Mouse (Mus musculus) myocyte (in vitro differentiated cells): ENCODE measurements around the gene Socs7. TPM values are rescaled to one million over a fixed set of nuclear protein-coding genes. Genes with fewer than 3 reads are reported as not detected.
"Not testable (repeated sequence)": the region's sequence is repeated elsewhere in the genome, so short reads cannot be mapped to it uniquely, and the experiment has no call there.

ENCODE experiments used
- H3K27me3 ChIP-seq: one replicate; pipeline ENCODE4 v1.6.1; 2011; ENCODE audit not compliant: control insufficient read depth, insufficient read depth, insufficient read length
- H3K36me3 ChIP-seq: one replicate; pipeline ENCODE4 v1.6.1; 2011; ENCODE audit not compliant: control insufficient read depth, insufficient read depth
- H3K4me2 ChIP-seq: one replicate; pipeline ENCODE4 v1.6.1; 2011; ENCODE audit warnings: low read depth, control low read depth
- H3K4me3 ChIP-seq: one replicate; pipeline ENCODE4 v1.5.1; 2011; ENCODE audit warnings: mild to moderate bottlenecking, control low read depth, moderate library complexity
- H3K79me2 ChIP-seq: one replicate; pipeline ENCODE4 v1.6.1; 2011; ENCODE audit not compliant: control insufficient read depth, insufficient read depth
- H3ac ChIP-seq: one replicate; pipeline ENCODE4 v1.6.1; 2011; ENCODE audit not compliant: control insufficient read depth, insufficient read length
- CEBPB ChIP-seq: IDR thresholded peaks from 2 replicates; pipeline ENCODE4 v1.6.1; 2011; ENCODE audit warnings: mild to moderate bottlenecking, moderate library complexity; ENCODE audit not compliant: poor library complexity, insufficient read depth, severe bottlenecking
- E2F4 ChIP-seq: IDR thresholded peaks from one replicate; pipeline ENCODE4 v1.6.1; 2011; ENCODE audit warnings: mild to moderate bottlenecking, control low read depth, moderate library complexity; ENCODE audit not compliant: insufficient read depth
- MAX ChIP-seq: IDR thresholded peaks from one replicate; pipeline ENCODE4 v1.6.1; 2011; ENCODE audit warnings: low read depth, mild to moderate bottlenecking, control low read depth
- MYOD1 ChIP-seq, 3 experiments: IDR thresholded peaks; one replicate each; pipeline ENCODE4 v1.6.1; 2011; ENCODE audit warnings: control low read depth in 2 of 3, low read depth in 2 of 3, mild to moderate bottlenecking in 2 of 3, moderate library complexity in 1 of 3; ENCODE audit not compliant: insufficient read length in 2 of 3, control insufficient read depth in 1 of 3
- MYOG ChIP-seq, 3 experiments: IDR thresholded peaks; one replicate each; pipeline ENCODE4 v1.6.1; 2011; ENCODE audit warnings: control low read depth in 2 of 3, low read depth in 2 of 3, mild to moderate bottlenecking in 2 of 3; ENCODE audit not compliant: insufficient read length in 2 of 3, control insufficient read depth in 1 of 3, insufficient read depth in 1 of 3
- POLR2A ChIP-seq: IDR thresholded peaks from one replicate; pipeline ENCODE4 v1.6.1; 2011; ENCODE audit warnings: low read depth, mild to moderate bottlenecking, control low read depth, moderate library complexity; ENCODE audit not compliant: insufficient read length
- POLR2AphosphoS2 ChIP-seq: IDR thresholded peaks from one replicate; pipeline ENCODE4 v1.6.1; 2011; ENCODE audit warnings: low read depth, control low read depth; ENCODE audit not compliant: insufficient read length
- REST ChIP-seq: IDR thresholded peaks from one replicate; pipeline ENCODE4 v1.6.1; 2011; ENCODE audit warnings: mild to moderate bottlenecking, control low read depth, moderate library complexity; ENCODE audit not compliant: insufficient read depth, insufficient read length
- SRF ChIP-seq: IDR thresholded peaks from one replicate; pipeline ENCODE4 v1.6.1; 2011; ENCODE audit warnings: low read depth; ENCODE audit not compliant: control insufficient read depth, insufficient read length
- TCF12 ChIP-seq: IDR thresholded peaks from one replicate; pipeline ENCODE4 v1.6.1; 2011; ENCODE audit warnings: mild to moderate bottlenecking, control low read depth; ENCODE audit not compliant: poor library complexity, insufficient read depth, severe bottlenecking
- TCF3 ChIP-seq: IDR thresholded peaks from one replicate; pipeline ENCODE4 v1.6.1; 2011; ENCODE audit warnings: low read depth, control low read depth; ENCODE audit not compliant: insufficient read length
- USF1 ChIP-seq: IDR thresholded peaks from one replicate; pipeline ENCODE4 v1.6.1; 2011; ENCODE audit warnings: low read depth, mild to moderate bottlenecking, control low read depth, moderate library complexity
- polyA plus RNA-seq: library from polyadenylated mRNA; unstranded; fragments of >200 nt; fragmentation: generic; extraction: Trizol; gene quantifications from one replicate; pipeline ENCODE4 v1.2.1, GENCODE M21; 2012; ENCODE audit warnings: missing spikeins

Socs7 gene
- polyA plus RNA-seq, 1 experiment = 19.8 TPM

GRCm38 (mm10) chr11:97350035-97350434, 12.3 kb upstream of the Socs7 start:
- TF ChIP-seq MAX (no peak), MYOG (IDR thresholded peaks at IDR 0.05; ENCODE audit: control insufficient read depth in 1 of 3, insufficient read depth in 1 of 3, insufficient read length in 2 of 3, low read depth in 2 of 3) (peak in 1 of 3 experiments; percentile 7)
- H3K4me3 ChIP-seq = no peak overlapping the region
- H3ac ChIP-seq = no peak overlapping the region
- H3K79me2 ChIP-seq = no peaks in the 10 kb centered on the region
- no peaks in the 10 kb centered on the region for H3K36me3 ChIP-seq
- no peak overlapping the region for H3K4me2 ChIP-seq
- no peaks in the 10 kb centered on the region for H3K27me3 ChIP-seq

GRCm38 (mm10) chr11:97352027-97352684, 10.2 kb upstream of the Socs7 start, which contains the start of gene Gpr179:
TSS of gene Gpr179 (minus strand) at chr11:97352077.
- TF ChIP-seq TCF3 = no peak
- no peak for TF ChIP-seq TCF12
- no peak for TF ChIP-seq E2F4
- TF ChIP-seq MAX = no peak
- TF ChIP-seq POLR2AphosphoS2 = no peak
- TF ChIP-seq SRF = no peak
- no peak for TF ChIP-seq CEBPB
- no peak for TF ChIP-seq REST
- TF ChIP-seq POLR2A = no peak
- TF ChIP-seq USF1 = no peak
- no peak for TF ChIP-seq MYOD1 (IDR thresholded peaks at IDR 0.05; ENCODE audit: control insufficient read depth in 1 of 3, insufficient read length in 2 of 3, low read depth in 2 of 3)
- no peak for TF ChIP-seq MYOG (IDR thresholded peaks at IDR 0.05; ENCODE audit: control insufficient read depth in 1 of 3, insufficient read depth in 1 of 3, insufficient read length in 2 of 3, low read depth in 2 of 3)
- Histone ChIP-seq H3K4me3 (no peak within 1 kb of the TSS), H3K4me2 (no peak within 1 kb of the TSS), H3K79me2 (no peaks in the 10 kb centered on the region), H3K27me3 (no peaks in the 10 kb centered on the region), H3ac (no peak within 1 kb of the TSS), H3K36me3 (no peaks in the 10 kb centered on the region)

GRCm38 (mm10) chr11:97352935-97353597, 9.3 kb upstream of the Socs7 start:
- Histone ChIP-seq H3K79me2 (no peaks in the 10 kb centered on the region), H3K4me2 (no peak overlapping the region), H3K27me3 (no peaks in the 10 kb centered on the region), H3ac (no peak overlapping the region), H3K4me3 (no peak overlapping the region), H3K36me3 (no peaks in the 10 kb centered on the region)
- TF ChIP-seq MAX (no peak), CEBPB (no peak), POLR2A (no peak), TCF3 (no peak), POLR2AphosphoS2 (no peak), MYOG (IDR thresholded peaks at IDR 0.05; ENCODE audit: control insufficient read depth in 1 of 3, insufficient read depth in 1 of 3, insufficient read length in 2 of 3, low read depth in 2 of 3) (no peak), SRF (no peak), USF1 (no peak), TCF12 (no peak), REST (no peak), E2F4 (no peak)

GRCm38 (mm10) chr11:97354646-97355045, 7.7 kb upstream of the Socs7 start:
- H3K4me3 ChIP-seq = no peak overlapping the region
- H3K4me2 ChIP-seq = no peak overlapping the region
- TF ChIP-seq MYOD1 (IDR thresholded peaks at IDR 0.05; ENCODE audit: control insufficient read depth in 1 of 3, insufficient read length in 2 of 3, low read depth in 2 of 3) = no peak
- no peak for TF ChIP-seq SRF
- TF ChIP-seq E2F4 = no peak
- no peak for TF ChIP-seq CEBPB
- no peak for TF ChIP-seq MAX
- no peak for TF ChIP-seq MYOG (IDR thresholded peaks at IDR 0.05; ENCODE audit: control insufficient read depth in 1 of 3, insufficient read depth in 1 of 3, insufficient read length in 2 of 3, low read depth in 2 of 3)
- TF ChIP-seq POLR2A = no peak
- no peak for TF ChIP-seq USF1
- H3K36me3 ChIP-seq = no peaks in the 10 kb centered on the region
- no peaks in the 10 kb centered on the region for H3K27me3 ChIP-seq
- no peak overlapping the region for H3ac ChIP-seq
- H3K79me2 ChIP-seq = no peaks in the 10 kb centered on the region

GRCm38 (mm10) chr11:97355247-97355646, 7.1 kb upstream of the Socs7 start:
- Histone ChIP-seq H3K36me3 (no peaks in the 10 kb centered on the region), H3K79me2 (no peaks in the 10 kb centered on the region), H3K27me3 (no peaks in the 10 kb centered on the region), H3K4me2 (no peak overlapping the region), H3ac (no peak overlapping the region), H3K4me3 (no peak overlapping the region)
- no peak for TF ChIP-seq MYOG (IDR thresholded peaks at IDR 0.05; ENCODE audit: control insufficient read depth in 1 of 3, insufficient read depth in 1 of 3, insufficient read length in 2 of 3, low read depth in 2 of 3)

- H3K27me3 ChIP-seq, H3K4me3 ChIP-seq, H3K36me3 ChIP-seq, H3ac ChIP-seq, H3K79me2 ChIP-seq: not testable (repeated sequence)
- H3K4me2 ChIP-seq = peak overlapping the region; percentile 32
Observed at GRCm38 (mm10) chr11:97357663-97358062, 4.7 kb upstream of the Socs7 start.
